Mouse (Mus musculus) left cerebral cortex, postnatal 4 days (tissue): ENCODE measurements around the gene Inca1. TPM values are rescaled to one million over a fixed set of nuclear protein-coding genes. Genes with fewer than 3 reads are reported as not detected.
A peak's percentile ranks its signal among the peaks of the same experiment; 100 is the strongest.

Experiments
- DNase-seq: peaks from one replicate; pipeline ENCODE4 v3.0.0-alpha.2; 2022
- intact Hi-C: fragments of 180-260 bp; cut with DNase I; formaldehyde crosslinking; loops from one replicate; pipeline ENCODE4 v1.15.1; 2025
- total RNA-seq, 2 experiments: library from RNA; stranded (reverse); gene quantifications; 2 replicates each; pipeline ENCODE4 v1.2.3; 2021

The Inca1 gene
- total RNA-seq, 2 experiments from 2014 or later = 0.30 to 0.77 TPM

DNA sequence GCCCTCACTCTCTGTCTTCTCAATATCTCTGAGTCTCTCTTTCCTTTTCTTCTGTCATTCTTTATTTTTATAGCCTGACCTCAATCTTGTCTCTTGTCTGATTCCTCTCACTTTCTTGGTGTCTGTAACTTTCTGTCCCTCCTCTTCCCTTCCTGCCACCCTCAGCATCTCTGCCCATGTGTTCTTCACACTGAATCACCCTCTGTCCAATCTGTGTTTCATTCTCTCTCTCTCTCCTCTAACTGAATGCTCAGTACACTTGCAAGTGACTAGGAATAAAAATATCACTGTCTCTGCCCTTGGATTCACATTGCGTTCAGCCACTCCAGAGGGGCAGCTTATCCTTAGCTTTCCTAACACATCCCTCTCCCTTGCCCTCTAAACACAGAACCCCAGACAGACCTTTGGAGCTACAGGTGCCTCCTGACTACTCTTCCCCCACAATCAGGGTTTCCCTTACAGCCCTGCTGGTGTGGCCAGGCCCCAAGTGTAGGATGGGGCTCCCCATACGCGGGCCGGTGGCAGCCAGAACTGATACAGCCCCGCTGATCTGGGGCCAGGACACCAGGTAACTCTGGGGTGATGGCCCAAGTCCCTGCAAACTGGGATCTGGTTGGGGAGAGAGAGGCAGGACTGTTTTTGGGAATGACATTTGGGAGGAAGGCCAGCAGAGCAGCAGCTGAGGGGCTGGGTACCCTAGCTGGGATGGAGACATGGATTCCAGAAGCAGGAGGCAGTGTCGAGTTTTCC, 2.2 kb upstream of the Inca1 start:
- intact Hi-C loops = no loop called here
- DNase-seq = no peak

DNA sequence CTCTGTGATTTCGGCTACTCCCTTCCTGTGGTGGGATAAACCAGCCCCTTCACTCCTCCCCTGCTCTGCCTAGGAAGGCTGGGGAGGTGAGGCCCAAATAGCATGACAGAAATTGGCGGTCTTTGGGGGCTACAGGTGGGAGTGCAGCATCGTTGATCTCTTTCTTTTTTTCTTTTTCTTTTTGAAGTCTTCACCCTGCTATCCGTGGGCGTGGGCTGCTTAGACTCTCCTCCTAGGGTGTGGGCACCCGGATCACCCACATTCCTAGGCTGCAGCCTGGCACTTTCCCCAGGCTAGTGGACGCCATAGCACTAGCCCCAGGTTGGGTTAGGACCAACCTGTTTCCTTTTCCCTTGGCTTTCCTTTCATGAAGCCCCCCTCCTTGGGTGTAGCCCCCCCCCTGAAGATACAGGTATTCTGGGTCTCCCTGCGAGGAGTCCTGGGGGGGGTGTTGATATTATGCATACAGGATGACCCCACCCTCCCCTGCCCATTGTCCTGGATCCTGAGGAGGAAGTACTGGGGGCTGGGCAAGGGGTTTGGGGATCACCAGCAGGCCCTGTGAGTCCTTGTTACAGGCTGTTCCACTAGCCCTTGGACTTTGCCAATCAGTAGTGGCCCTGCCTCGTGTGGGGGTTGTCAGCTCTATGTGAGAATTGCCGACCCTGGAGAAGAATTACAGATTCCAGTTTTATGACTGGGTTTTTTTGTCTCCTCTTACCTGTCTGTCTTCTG, 1.4 kb upstream of the Inca1 start:
- no peak for DNase-seq
- intact Hi-C loops = no loop called here

GRCm38 (mm10) chr11:70700613-70701012, 658 bp upstream of the Inca1 start:
- intact Hi-C loops = no loop called here
- peak; percentile 59 for DNase-seq

- DNase-seq = no peak
- intact Hi-C loops = no loop called here
Observed at GRCm38 (mm10) chr11:70699051-70699450, 904 bp downstream of the Inca1 start.

DNA sequence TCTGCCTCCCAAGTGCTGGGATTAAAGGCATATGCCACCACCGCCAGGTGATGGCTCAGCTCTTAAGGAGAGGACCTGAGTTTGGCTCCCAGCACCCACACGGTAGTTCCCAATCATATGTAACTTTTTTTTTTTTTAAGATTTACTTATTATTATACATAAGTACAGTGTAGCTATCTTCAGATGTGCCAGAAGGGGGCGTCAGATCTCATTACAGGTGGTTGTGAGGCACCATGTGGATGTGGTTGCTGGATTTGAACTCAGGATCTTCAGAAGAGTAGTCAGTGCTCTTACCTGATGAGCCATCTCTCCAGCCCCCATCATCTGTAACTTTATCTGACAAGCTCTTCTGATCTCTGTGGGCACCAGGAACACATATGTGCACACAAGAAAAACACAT, 2.6 kb downstream of the Inca1 start:
- DNase-seq = no peak
- intact Hi-C loops = no loop called here

DNA sequence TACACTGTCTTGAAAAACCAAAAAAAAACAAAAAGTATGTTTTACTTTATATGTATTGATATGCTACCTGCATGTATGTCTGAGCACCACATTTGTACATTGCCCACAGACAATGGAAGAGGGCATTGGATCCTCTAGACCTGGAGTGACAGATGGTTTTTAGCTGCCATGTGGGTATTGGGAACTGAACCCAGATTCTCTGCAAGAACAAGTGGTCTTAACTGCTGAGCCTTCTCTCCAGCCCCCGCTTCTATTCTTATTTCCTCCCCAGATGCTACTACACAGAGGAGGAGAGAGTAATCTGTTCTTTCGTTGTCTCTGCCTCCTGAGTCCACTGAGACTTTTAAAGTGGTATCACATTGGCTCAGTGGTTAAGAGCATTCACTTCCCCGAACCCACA, 6.5 kb downstream of the Inca1 start:
- DNase-seq = no peak
- intact Hi-C loops = no loop called here

DNA sequence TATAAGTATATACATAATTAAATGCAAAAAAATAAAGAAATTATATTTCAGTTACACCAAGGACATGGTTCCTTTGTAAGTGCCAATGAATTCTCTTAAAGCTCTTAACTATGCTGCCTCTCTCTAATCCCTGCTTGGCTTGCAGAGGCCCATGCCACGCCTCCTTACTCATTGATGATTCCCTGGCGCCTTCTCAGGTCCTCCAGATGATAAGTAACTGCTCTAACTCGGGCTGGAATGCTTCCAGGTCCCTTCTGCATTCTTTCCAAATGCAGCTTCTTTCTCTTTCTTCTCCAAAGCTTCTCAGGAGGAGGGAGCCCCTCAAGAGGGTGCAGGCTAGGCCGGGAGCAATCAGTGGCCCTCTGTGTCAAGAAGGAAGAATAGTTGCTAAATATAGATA, 10.4 kb downstream of the Inca1 start:
- intact Hi-C loops = no loop called here
- DNase-seq = no peak

DNA sequence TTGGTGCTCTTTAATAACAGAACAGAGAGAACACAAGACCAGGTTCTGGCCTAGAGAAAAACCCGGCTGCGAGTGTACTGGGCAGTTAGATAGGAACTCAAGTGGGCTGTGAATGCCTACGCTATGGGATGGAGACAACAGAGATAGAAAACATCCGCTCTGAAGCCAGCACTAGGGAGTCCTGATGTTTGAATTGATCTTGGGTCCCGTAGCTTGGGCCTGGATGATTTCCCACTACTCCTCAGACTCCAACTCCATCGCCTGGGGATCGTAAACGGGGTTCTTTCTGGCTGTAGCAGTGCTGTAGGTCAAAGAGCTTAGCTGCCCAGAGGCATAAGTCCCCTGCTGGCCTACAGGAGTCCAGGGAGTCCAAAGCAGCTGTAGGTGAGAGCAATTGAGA, 11.6 kb downstream of the Inca1 start:
- intact Hi-C loops = no loop called here
- no peak for DNase-seq

DNA sequence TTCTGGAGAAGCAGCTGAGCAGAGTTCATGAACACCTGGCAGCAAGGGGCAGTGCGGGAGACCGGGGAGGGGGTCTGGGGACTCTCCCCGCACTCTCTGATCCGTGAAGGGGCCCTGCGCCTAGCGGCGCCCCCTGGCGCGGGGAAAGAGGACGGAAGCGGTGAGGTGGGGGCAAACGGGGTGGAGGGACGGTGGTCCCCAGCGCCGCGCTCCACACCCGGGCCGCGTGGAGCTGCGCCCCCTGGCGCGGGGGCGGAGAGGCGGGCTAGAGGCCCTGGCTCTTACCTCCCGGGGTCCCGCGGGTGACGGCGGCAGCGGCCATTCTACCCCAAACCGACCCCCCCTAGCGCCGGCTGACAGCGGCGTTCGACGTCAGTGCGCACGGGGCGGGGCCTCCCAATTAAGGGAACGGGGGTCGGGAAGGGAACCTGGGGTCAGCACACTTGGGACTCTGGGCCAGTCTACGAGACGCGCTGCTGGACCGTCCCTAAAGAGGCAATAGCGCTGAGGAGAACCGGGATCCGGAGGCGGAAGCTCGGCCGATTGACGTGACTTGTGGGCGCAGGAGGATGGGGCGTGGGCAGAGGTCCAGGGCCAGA, 12.3 kb downstream of the Inca1 start, which contains the start of gene Camta2:
Gene Camta2 (minus strand): TSS at position 505 of the 599 bp plus-strand sequence.
- intact Hi-C loops = no loop called here

DNA sequence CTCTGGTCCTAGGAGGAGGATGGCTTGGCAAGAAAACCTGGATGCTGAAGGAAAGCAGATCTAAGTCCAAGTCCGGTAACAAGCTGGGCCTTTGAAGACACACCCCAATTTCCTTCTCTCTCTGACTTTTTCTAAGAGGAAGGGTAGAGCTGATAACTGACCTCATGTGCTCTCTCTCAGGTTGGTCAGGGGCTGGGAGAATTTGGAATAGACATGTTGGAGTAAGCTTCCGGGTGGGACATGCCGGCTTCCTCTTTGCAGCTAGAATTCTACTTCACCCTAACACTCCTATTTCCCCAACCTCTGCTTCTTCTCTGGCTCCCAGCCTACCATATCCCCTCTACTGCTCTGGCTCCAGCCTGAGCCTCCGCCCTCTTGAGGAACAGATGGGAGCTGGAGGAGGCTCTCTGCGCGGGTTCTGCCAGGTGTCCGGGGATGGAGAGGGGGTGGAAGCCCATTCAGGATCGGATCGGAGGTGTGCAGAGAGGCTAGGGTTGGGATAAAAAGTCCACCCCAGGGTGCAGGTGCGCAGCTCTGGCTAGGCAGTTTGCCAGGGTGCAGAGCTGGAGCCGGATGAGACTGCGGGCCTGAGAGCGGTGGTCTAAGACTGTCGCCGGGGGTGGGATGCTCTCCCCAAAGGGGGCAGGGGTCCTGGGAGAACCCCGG, 12.9 kb downstream of the Inca1 start:
- intact Hi-C loops = no loop called here

More for the DNA sequence above, 12.3 kb downstream of the Inca1 start, which contains the start of gene Camta2:
- DNase-seq = peak; percentile 88

GRCm38 (mm10) chr11:70683640-70684039, 16.3 kb downstream of the Inca1 start:
- DNase-seq = no peak
- intact Hi-C loops = no loop called here

More for the DNA sequence above, 12.9 kb downstream of the Inca1 start:
- DNase-seq = peak; percentile 64

- intact Hi-C loops = no loop called here
- peak; percentile 47 for DNase-seq
Observed at GRCm38 (mm10) chr11:70681897-70682581, 17.9 kb downstream of the Inca1 start.

GRCm38 (mm10) chr11:70681170-70681569, 18.8 kb downstream of the Inca1 start:
- intact Hi-C loops = no loop called here
- DNase-seq = no peak

- intact Hi-C loops = no loop called here
- no peak for DNase-seq
Observed at GRCm38 (mm10) chr11:70679894-70680293, 20.1 kb downstream of the Inca1 start.

- DNase-seq = no peak
- intact Hi-C loops = no loop called here
Observed at GRCm38 (mm10) chr11:70679361-70679760, 20.6 kb downstream of the Inca1 start.

DNA sequence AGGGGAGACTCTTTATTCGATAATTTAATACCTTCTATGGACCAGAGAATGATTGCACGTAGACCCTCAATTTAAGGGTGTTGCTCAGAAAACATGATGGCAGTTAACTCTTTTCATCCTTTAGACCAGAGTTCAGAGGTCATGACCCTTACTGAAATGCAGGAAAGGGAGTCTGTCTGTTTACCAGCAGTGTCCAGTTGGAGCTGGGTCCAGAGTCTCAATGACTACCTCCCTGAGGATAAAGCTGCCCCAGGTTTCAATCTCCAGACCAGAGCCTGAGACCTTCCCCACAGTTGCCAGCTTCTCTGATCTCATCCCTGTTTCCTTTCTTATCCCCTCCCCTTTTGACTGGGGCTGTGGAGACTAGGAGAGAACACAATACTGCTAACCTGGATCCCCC, 21.4 kb downstream of the Inca1 start:
- no peak for DNase-seq
- intact Hi-C loops = no loop called here

DNA sequence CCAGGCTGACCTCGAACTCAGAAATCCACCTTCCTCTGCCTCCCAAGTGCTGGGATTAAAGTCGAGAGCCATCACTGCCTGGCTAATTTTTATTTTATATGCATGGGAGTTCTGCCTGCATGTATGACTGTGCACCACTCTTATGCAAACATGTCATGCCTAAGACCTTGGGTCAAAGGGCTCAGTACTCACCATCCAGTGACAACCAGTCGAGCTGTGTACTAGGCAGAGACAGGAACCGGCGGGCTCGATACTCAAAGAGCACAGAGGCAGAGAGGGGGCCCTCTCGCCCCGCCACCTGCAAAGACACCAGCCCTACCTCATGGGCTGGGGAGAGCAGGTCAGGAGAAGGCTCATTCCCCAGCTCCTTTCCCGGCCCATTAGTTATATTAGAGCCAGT, 21.9 kb downstream of the Inca1 start:
- intact Hi-C loops = no loop called here
- DNase-seq = no peak

DNA sequence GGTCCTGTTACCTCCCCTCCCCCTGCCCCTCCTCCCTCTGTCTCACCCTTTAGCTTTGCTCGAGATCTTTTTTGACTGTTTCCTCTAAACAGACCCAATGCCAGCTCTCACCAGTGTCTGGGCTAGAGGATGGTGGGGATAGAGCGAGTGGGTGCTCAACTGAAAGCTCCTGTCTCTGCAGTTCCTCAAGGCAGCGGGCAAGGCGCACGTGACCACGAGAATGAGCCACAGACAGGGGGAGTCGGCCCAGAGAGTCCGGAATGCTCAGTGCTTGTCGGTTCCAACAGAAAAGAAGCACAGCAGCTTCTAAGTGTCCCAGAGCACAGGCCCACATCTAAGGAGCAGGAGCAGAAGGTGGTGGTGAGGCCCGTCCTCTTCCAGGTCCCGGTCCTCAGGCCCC, 25.5 kb downstream of the Inca1 start:
- intact Hi-C loops = no loop called here

GRCm38 (mm10) chr11:70674014-70674413, 25.9 kb downstream of the Inca1 start:
- intact Hi-C loops = no loop called here
- no peak for DNase-seq

More for the DNA sequence above, 25.5 kb downstream of the Inca1 start:
- no peak for DNase-seq

DNA sequence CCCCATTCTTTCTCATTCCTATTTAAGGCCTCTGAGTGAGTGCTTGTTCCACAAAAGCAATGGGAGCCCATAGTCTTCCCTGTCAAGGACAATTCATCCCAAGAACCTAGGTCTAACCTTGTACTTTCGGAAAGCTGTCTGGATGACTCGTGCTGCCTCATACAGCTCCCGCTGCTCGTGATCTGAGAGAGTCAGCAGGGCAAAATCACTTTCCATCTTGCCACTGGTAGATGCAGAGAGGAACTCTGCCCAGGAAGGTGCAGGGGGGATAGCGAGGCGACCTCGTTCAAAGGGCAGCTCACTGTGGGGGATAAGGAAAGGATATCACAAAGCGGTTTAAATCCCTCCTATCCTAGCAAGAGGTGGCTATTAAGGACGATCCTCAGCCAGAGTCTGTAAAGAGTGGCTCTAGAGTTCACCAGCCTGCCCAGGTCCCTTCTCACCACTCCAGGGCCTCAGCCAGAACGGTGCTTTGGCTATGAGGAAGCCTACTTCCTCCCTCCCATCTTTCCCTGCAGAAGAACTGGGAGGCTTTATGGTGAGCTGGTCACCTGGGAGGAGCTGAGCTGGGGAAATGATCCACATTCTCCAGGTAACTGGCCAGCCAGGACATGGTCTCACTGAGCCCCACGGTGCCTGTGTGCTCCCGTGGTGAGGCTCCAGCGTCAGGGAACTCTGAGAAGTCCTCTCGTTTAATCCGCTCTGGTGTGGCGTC, 28.5 kb downstream of the Inca1 start:
- no peak for DNase-seq
- intact Hi-C loops = no loop called here
